Mouse (Mus musculus): ENCODE measurements at regions not wholly inside any gene's neighbourhood (a gene's known extent, or its start where the extent isn't known, plus 50 kb on each side); places are given as distances from the start of the nearest gene placed in this dataset.

DNA sequence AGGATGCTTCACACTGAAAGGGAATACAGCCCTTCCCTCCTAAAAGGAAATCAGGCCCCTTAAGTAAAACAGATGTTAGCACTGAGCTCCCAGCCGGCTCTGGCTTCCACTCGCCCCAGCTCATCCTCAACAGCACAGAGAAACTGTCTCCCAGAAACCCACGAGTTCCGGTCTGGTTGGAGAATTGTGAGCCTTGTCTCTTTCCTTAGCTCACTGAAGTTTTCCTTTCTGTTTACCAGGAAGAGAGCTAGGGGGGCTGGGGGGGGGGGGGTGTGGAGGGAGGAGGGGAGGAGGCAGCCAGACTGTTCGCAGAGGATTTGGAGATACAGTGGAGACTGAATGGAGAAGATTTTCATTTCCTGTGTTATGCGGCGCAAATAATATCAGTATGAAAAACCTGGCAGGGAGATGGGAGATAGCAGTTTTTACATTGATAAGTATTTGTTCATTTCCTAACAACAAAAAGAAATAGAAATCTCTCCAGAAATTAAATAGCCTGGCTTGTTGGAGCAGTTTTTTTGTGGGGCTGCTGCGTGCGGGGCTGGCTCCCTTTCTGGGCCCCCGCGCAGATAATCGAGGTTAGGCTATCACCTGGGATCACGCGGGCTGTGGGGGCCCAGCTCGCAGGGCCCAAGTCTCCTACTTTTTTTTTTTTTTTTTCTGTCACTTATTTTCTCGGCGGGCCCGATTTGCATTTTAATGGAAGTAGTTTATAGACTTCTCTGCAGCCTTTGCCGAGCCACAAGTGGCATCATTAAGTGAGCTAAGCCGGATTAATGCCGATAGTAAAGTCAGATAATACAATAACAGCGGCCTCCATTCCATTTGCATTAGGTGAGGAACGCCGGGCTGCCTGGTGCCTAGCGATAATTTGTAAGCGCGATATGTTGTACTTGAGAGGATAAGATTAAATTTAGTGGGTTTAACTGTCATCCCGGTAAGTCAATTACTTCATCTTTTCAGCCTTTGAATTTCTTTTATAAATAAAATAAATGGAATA is 235.5 kb downstream of the Insig2 start:
- TF ChIP-seq POLR2A (IDR thresholded peaks at IDR 0.05; ENCODE audit: borderline replicate concordance, insufficient read depth, low read length) (no peak), CTCF (IDR thresholded peaks at IDR 0.05; ENCODE audit: borderline replicate concordance, insufficient read depth, low read depth, low read length) (no peak)

Measured in cerebellum, adult 2 months (tissue).